Mouse (Mus musculus): ENCODE results near the gene Gm10277. TPM values are rescaled to one million over a fixed set of nuclear protein-coding genes. Genes with fewer than 3 reads are reported as not detected.

Gene Gm10277
- total and polyA plus RNA-seq, 2 experiments = not detected

- 51% methylated on average over 4 of the region's 4 CpGs for WGBS
- Histone ChIP-seq H3K27ac (replicated peaks; ENCODE audit: insufficient read depth, low read depth, low read length) (peak overlapping the region; percentile 78), H3K36me3 (ENCODE audit: control insufficient read depth, insufficient read depth, low read length) (no peaks in the 10 kb centered on the region), H3K4me1 (ENCODE audit: control insufficient read depth, insufficient read depth, low read length) (peaks cover 40% of the 10 kb centered on the region), H3K79me2 (ENCODE audit: control insufficient read depth, insufficient read depth, low read length) (peaks cover 23% of the 10 kb centered on the region; the same call in 1 of the 2 replicates), H3K4me3 (ENCODE audit: insufficient read depth, low read depth, low read length) (no peak overlapping the region), H3K9ac (ENCODE audit: low read depth, low read length) (no peak overlapping the region), H3K27me3 (ENCODE audit: control insufficient read depth, insufficient read depth, low read length) (no peaks in the 10 kb centered on the region)
- no peak for TF ChIP-seq CTCF (IDR thresholded peaks at IDR 0.05; ENCODE audit: low read depth, low read length)
- TF ChIP-seq POLR2A (IDR thresholded peaks at IDR 0.05; ENCODE audit: extremely low read depth, insufficient read depth, low read length) = no peak
- DNase-seq (ENCODE audit: extremely low read depth, low read depth, low spot score) = no peak
Measured at GRCm38 (mm10) chr11:77769496-77769895, 18.1 kb downstream of the Gm10277 start.

GRCm38 (mm10) chr11:77766351-77767001, 21.1 kb downstream of the Gm10277 start:
- 2% methylated on average over 34 of the region's 35 CpGs for WGBS
- peak; percentile 71 for DNase-seq (ENCODE audit: extremely low read depth, low read depth, low spot score)

DNA sequence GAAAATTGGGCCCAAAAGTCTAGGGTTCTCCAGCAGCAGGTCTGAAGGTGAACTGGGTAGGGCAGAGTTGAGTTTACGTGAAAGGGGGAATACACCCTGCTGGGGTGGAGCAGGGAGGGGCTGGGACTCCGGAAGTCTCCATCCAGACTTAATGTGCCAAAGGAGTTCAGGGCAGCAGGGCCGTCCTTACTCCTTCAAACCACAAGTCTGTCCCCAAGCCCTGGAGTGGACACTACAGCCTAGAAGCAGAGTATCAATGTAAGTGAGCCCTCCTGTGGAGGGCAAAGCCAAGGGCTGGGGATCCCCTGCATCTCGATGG, 22.1 kb downstream of the Gm10277 start:
- peak overlapping the region; percentile 94 for H3K27ac ChIP-seq (replicated peaks; ENCODE audit: insufficient read depth, low read depth, low read length)
- H3K4me1 ChIP-seq (ENCODE audit: control insufficient read depth, insufficient read depth, low read length) = peaks cover 27% of the 10 kb centered on the region
- no peaks in the 10 kb centered on the region for H3K27me3 ChIP-seq (ENCODE audit: control insufficient read depth, insufficient read depth, low read length)
- H3K36me3 ChIP-seq (ENCODE audit: control insufficient read depth, insufficient read depth, low read length) = no peaks in the 10 kb centered on the region
- no peak for TF ChIP-seq POLR2A (IDR thresholded peaks at IDR 0.05; ENCODE audit: extremely low read depth, insufficient read depth, low read length)
- no peak for TF ChIP-seq CTCF (IDR thresholded peaks at IDR 0.05; ENCODE audit: low read depth, low read length)
- H3K79me2 ChIP-seq (ENCODE audit: control insufficient read depth, insufficient read depth, low read length) = peaks cover 20% of the 10 kb centered on the region
- peak overlapping the region; percentile 31 for H3K9ac ChIP-seq (ENCODE audit: low read depth, low read length)
- 7% methylated on average over 4 of the region's 4 CpGs for WGBS
- H3K4me3 ChIP-seq (ENCODE audit: insufficient read depth, low read depth, low read length) = 0 out of 2 replicates have a peak overlapping the region, but pooled peaks have one; percentile 1
- DNase-seq (ENCODE audit: extremely low read depth, low read depth, low spot score) = no peak

More at GRCm38 (mm10) chr11:77766351-77767001, 21.1 kb downstream of the Gm10277 start:
- no peak for TF ChIP-seq POLR2A (IDR thresholded peaks at IDR 0.05; ENCODE audit: extremely low read depth, insufficient read depth, low read length)
- peak; percentile 79 for TF ChIP-seq CTCF (IDR thresholded peaks at IDR 0.05; ENCODE audit: low read depth, low read length)
- H3K36me3 ChIP-seq (ENCODE audit: control insufficient read depth, insufficient read depth, low read length) = no peaks in the 10 kb centered on the region
- peaks cover 20% of the 10 kb centered on the region for H3K79me2 ChIP-seq (ENCODE audit: control insufficient read depth, insufficient read depth, low read length)
- H3K4me1 ChIP-seq (ENCODE audit: control insufficient read depth, insufficient read depth, low read length) = peaks cover 32% of the 10 kb centered on the region
- H3K4me3 ChIP-seq (ENCODE audit: insufficient read depth, low read depth, low read length) = peak overlapping the region; percentile 63
- peak overlapping the region; percentile 93 for H3K9ac ChIP-seq (ENCODE audit: low read depth, low read length)
- H3K27me3 ChIP-seq (ENCODE audit: control insufficient read depth, insufficient read depth, low read length) = no peaks in the 10 kb centered on the region
- peak overlapping the region; percentile 94 for H3K27ac ChIP-seq (replicated peaks; ENCODE audit: insufficient read depth, low read depth, low read length)

DNA sequence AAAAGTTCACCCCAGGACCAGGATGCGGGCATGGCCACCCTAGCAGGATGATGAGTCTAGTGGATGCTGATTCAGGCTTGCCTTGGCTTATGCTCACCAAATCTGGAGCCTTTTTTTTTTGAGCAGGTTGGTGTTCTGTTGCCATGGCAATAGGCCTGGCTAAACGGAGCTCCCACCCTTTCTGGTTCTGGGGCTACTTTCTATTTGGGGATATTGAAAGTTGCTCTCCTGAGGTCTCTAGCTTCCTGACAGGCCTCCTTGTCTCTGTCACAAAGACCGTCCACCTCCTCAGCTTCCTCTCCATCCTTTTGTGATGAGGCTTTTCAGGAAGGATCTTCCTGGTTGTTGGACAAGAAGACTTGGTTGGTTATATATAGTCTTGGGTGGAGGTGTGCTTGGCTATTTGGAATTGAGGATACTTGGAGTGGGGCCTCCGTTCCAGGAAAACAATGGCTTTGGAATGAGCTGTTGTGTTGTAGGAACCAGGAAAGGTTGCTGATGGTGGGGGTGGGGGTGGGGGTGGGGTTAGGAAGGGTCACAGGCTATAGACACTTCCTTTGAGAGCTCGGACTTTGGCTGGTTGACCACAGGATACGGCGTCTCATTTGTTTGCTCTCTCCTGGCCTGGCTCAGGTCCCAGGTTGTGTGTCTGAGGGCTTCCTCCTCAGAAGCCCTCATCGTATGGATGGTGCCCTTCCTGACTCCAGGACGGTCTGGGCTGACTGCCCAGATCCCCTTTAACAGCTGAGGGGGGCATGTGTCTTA, 22.7 kb downstream of the Gm10277 start:
- DNase-seq (ENCODE audit: extremely low read depth, low read depth, low spot score) = peak; percentile 82
- H3K36me3 ChIP-seq (ENCODE audit: control insufficient read depth, insufficient read depth, low read length) = no peaks in the 10 kb centered on the region
- H3K9ac ChIP-seq (ENCODE audit: low read depth, low read length) = peak overlapping the region; percentile 99
- peaks cover 23% of the 10 kb centered on the region for H3K4me1 ChIP-seq (ENCODE audit: control insufficient read depth, insufficient read depth, low read length)
- WGBS = 14% methylated on average over 9 of the region's 9 CpGs
- H3K27me3 ChIP-seq (ENCODE audit: control insufficient read depth, insufficient read depth, low read length) = no peaks in the 10 kb centered on the region
- peaks cover 17% of the 10 kb centered on the region for H3K79me2 ChIP-seq (ENCODE audit: control insufficient read depth, insufficient read depth, low read length)
- peak overlapping the region; percentile 10; the same call in 1 of the 2 replicates for H3K4me3 ChIP-seq (ENCODE audit: insufficient read depth, low read depth, low read length)
- H3K27ac ChIP-seq (replicated peaks; ENCODE audit: insufficient read depth, low read depth, low read length) = peak overlapping the region; percentile 95
- TF ChIP-seq CTCF (IDR thresholded peaks at IDR 0.05; ENCODE audit: low read depth, low read length) = no peak
- no peak for TF ChIP-seq POLR2A (IDR thresholded peaks at IDR 0.05; ENCODE audit: extremely low read depth, insufficient read depth, low read length)

GRCm38 (mm10) chr11:77763673-77764340, 23.7 kb downstream of the Gm10277 start:
- peak overlapping the region; percentile 95 for H3K27ac ChIP-seq (replicated peaks; ENCODE audit: insufficient read depth, low read depth, low read length)
- H3K9ac ChIP-seq (ENCODE audit: low read depth, low read length) = peak overlapping the region; percentile 99
- H3K36me3 ChIP-seq (ENCODE audit: control insufficient read depth, insufficient read depth, low read length) = no peaks in the 10 kb centered on the region
- H3K27me3 ChIP-seq (ENCODE audit: control insufficient read depth, insufficient read depth, low read length) = no peaks in the 10 kb centered on the region
- peaks cover 18% of the 10 kb centered on the region for H3K4me1 ChIP-seq (ENCODE audit: control insufficient read depth, insufficient read depth, low read length)
- peak overlapping the region; percentile 74 for H3K4me3 ChIP-seq (ENCODE audit: insufficient read depth, low read depth, low read length)
- TF ChIP-seq POLR2A (IDR thresholded peaks at IDR 0.05; ENCODE audit: extremely low read depth, insufficient read depth, low read length) (peak; percentile 88), CTCF (IDR thresholded peaks at IDR 0.05; ENCODE audit: low read depth, low read length) (no peak)
- peaks cover 17% of the 10 kb centered on the region for H3K79me2 ChIP-seq (ENCODE audit: control insufficient read depth, insufficient read depth, low read length)
- peak; percentile 83 for DNase-seq (ENCODE audit: extremely low read depth, low read depth, low spot score)
- WGBS = 2% methylated on average over 26 of the region's 26 CpGs
